Mouse (Mus musculus): ENCODE data around the gene Cib4.

DNA sequence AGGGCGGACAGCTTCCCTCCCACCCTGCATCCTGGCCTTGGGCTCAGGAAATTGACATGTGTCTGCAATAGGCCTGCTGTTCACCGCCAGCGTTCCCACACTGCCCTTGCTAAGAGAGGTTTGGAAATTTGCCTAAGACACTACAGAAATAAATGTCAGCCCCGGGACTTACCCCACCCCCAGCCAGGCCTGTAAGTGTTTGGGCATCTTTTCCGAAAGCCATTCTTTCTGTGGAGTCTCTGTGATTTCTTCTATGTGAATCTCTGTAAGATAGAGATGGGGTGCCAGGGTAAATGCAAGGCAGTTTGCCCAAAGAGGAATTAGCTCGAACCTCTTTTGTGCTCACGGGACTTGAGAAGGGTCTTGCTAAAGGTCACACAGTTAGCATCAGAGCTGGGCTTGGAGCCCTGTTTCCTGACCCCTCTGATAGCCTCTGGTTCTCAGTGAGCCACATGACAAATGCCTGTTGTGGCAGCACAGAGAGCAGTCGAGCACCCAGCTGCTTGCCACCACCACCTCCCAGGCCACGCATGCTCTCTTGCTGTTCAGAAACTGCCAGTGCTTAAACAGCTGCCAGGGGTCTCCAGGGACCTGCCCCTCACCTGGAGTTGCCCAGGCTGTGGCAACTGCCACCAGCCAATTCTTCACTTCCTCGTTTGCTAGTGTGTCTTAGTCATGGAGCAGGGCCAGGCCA lies 48.3 kb upstream of the Cib4 start:
- TF ChIP-seq CTCF (IDR thresholded peaks at IDR 0.05; ENCODE audit: low read depth) (no peak), EP300 (optimal IDR thresholded peaks at IDR 0.05) (no peak)

All from stomach, postnatal 0 days (tissue).